Mouse (Mus musculus) kidney, postnatal 0 days (tissue): ENCODE data around the gene Shcbp1. TPM values are rescaled to one million over a fixed set of nuclear protein-coding genes. Genes with fewer than 3 reads are reported as not detected.
"Not testable (repeated sequence)": the region's sequence is repeated elsewhere in the genome, so short reads cannot be mapped to it uniquely, and the experiment has no call there.

ENCODE experiments used
- ATAC-seq: fragments of 200-750 bp; cut with Nextera tagmentation; replicated peaks from 2 replicates; pipeline ENCODE4 v1.8.0; 2017; ENCODE audit warnings: low read depth, moderate number of reproducible peaks, moderate TSS enrichment, moderate library complexity; ENCODE audit not compliant: low FRiP score
- DNase-seq: peaks from one replicate; pipeline ENCODE4 v3.0.0-alpha.2; 2016; ENCODE audit warnings: low spot score
- H3K27ac ChIP-seq: fragments of 300-500 bp; sonication (generic); 2 replicates; pipeline ENCODE4 v1.5.1; 2014; ENCODE audit warnings: mild to moderate bottlenecking
- H3K27me3 ChIP-seq: fragments of 300-500 bp; sonication (generic); 2 replicates; pipeline ENCODE4 v1.6.1; 2014; ENCODE audit warnings: low read length, mixed read lengths; ENCODE audit not compliant: insufficient read depth
- H3K36me3 ChIP-seq: fragments of 300-500 bp; sonication (generic); 2 replicates; pipeline ENCODE4 v1.6.1; 2014; ENCODE audit warnings: low read length, mixed read lengths; ENCODE audit not compliant: insufficient read depth
- H3K4me1 ChIP-seq: fragments of 300-500 bp; sonication (generic); replicated peaks from 2 replicates; pipeline ENCODE4 v1.6.1; 2014; ENCODE audit warnings: antibody characterized with exemption, low read length, mixed read lengths; ENCODE audit not compliant: insufficient read depth
- H3K4me2 ChIP-seq: fragments of 300-500 bp; sonication (generic); 2 replicates; pipeline ENCODE4 v1.6.1; 2014; ENCODE audit warnings: mild to moderate bottlenecking, low read length, moderate library complexity, mixed read lengths
- H3K4me3 ChIP-seq: fragments of 300-500 bp; sonication (generic); replicated peaks from 2 replicates; pipeline ENCODE4 v1.5.1; 2014; ENCODE audit warnings: low read depth, low read length
- H3K9ac ChIP-seq: fragments of 300-500 bp; sonication (generic); 2 replicates; pipeline ENCODE4 v1.6.1; 2014; ENCODE audit warnings: low read depth, low read length
- H3K9me3 ChIP-seq: fragments of 300-500 bp; sonication (generic); replicated peaks from 2 replicates; pipeline ENCODE4 v1.6.1; 2016; ENCODE audit warnings: low read length, inconsistent platforms, mixed read lengths
- CTCF ChIP-seq: IDR thresholded peaks from 2 replicates; pipeline ENCODE4 v1.5.1; 2016; ENCODE audit warnings: antibody characterized with exemption, low read depth, mild to moderate bottlenecking, moderate library complexity
- WGBS: fragments of 180-500 bp; shearing (Covaris S2); extraction: QIAGEN DNeasy Blood & Tissue Kit; methylation state at CpG from one replicate; pipeline ENCODE4 v1.1.7; 2014; 5-methylcytosine and 5-hydroxymethylcytosine counted together
- polyA plus RNA-seq: library from polyadenylated mRNA; unstranded; fragments of >200 nt; fragmentation: Nextera tagmentation; extraction: Ambion mirVana; gene quantifications from 2 replicates; pipeline ENCODE4 v1.2.1, GENCODE M21; 2015

Shcbp1 gene
- polyA plus RNA-seq, 1 experiment from 2014 or later = 33.4 TPM

DNA sequence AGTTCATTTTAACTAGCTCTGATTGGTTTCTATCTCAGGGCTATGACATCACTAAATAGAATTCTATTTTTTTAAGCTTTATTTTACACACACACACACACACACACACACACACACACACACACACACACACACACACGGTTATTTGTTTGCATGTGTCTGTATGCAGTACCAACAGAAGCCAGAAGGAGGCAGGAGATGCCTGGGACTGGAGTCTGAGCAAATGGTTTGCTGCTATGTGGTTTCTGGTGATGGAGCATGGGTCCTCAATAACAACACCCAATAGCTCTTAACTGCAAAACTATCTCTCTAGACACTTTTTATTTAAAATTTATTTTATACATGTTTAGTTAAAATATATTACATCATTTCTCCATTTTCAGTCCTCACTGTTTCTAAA is 48.4 kb downstream of the Shcbp1 start:
- TF ChIP-seq CTCF = peak; percentile 44; the same call in 1 of the 2 replicates
- WGBS = 80% methylated on average over 1 of the region's 1 CpGs

DNA sequence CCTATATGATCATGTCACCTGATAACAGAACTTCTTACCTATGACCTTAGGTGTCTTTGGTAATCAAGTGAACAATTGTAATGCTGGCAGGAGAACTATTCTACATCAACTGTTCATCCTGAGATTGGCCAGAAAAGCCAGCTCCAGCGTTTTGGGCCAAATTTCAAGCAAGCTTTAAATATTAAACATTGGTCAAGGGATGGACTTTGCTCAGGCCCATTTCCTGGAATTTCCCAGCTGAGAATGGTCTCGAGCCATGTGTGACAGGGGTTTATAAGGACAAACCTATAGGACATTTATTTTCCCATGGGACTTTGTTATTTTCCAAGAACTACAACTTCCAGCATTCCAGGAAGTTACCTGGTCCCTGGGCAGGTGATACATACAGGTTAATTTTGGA is 63.8 kb downstream of the Shcbp1 start:
- H3K9me3 ChIP-seq = no peaks in the 10 kb centered on the region
- H3K4me1 ChIP-seq = no peaks in the 10 kb centered on the region
- TF ChIP-seq CTCF = no peak
- WGBS = 50% methylated on average over 2 of the region's 2 CpGs
- H3K4me2 ChIP-seq = no peak overlapping the region
- H3K27ac ChIP-seq = no peak overlapping the region
- H3K36me3 ChIP-seq = no peaks in the 10 kb centered on the region
- no peak for DNase-seq
- H3K4me3 ChIP-seq = no peak overlapping the region
- no peaks in the 10 kb centered on the region for H3K27me3 ChIP-seq
- ATAC-seq = no peak
- no peak overlapping the region for H3K9ac ChIP-seq

More for the DNA sequence above, 48.4 kb downstream of the Shcbp1 start:
- H3K9ac ChIP-seq = no peak overlapping the region
- ATAC-seq (no peak), DNase-seq (no peak)
- no peaks in the 10 kb centered on the region for H3K4me1 ChIP-seq
- no peaks in the 10 kb centered on the region for H3K36me3 ChIP-seq
- H3K9me3 ChIP-seq = no peaks in the 10 kb centered on the region
- H3K27me3 ChIP-seq = no peaks in the 10 kb centered on the region
- H3K4me3 ChIP-seq = no peak overlapping the region
- H3K4me2 ChIP-seq = no peak overlapping the region
- H3K27ac ChIP-seq = no peak overlapping the region

- not testable (repeated sequence) for H3K4me1 ChIP-seq, H3K4me2 ChIP-seq, ATAC-seq, DNase-seq, H3K4me3 ChIP-seq, H3K27ac ChIP-seq, H3K27me3 ChIP-seq, H3K9me3 ChIP-seq, H3K9ac ChIP-seq, H3K36me3 ChIP-seq
- 74% methylated on average over 5 of the region's 5 CpGs for WGBS
Measured at GRCm38 (mm10) chr8:4708346-4708745, 71.0 kb downstream of the Shcbp1 start.

- not testable (repeated sequence) for H3K4me2 ChIP-seq, ATAC-seq, DNase-seq, H3K4me3 ChIP-seq, H3K4me1 ChIP-seq, H3K27ac ChIP-seq, H3K36me3 ChIP-seq, H3K9ac ChIP-seq, H3K9me3 ChIP-seq, H3K27me3 ChIP-seq
- 80% methylated on average over 7 of the region's 7 CpGs for WGBS
Measured at GRCm38 (mm10) chr8:4707916-4708315, 71.5 kb downstream of the Shcbp1 start.

DNA sequence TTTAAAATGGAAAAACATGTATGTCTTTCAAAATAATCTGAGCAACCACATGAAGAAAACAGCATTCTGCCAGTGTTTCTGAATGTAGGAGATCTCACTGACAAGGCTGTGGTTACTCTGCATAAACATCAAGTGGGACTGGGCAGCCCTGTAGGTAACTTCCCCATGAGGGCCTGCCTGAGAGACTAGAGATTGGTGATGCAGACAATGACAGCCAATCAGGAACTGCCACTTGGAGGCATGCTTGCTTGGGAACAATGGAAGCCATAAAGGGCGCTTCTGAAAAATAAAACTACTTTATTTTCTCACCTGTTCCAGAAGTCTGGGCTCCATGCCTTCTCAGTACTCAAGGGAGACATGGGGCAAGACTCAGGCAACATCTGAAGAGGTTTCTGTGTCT is 87.7 kb downstream of the Shcbp1 start:
- Histone ChIP-seq H3K27ac (no peak overlapping the region), H3K4me2 (no peak overlapping the region), H3K9ac (no peak overlapping the region), H3K4me1 (no peaks in the 10 kb centered on the region), H3K9me3 (no peaks in the 10 kb centered on the region), H3K27me3 (no peaks in the 10 kb centered on the region), H3K4me3 (no peak overlapping the region), H3K36me3 (no peaks in the 10 kb centered on the region)
- ATAC-seq (no peak), DNase-seq (no peak)
- WGBS = 58% methylated on average over 1 of the region's 1 CpGs
- TF ChIP-seq CTCF = no peak

Other genes with a start within 250 kb of the Shcbp1 start
- gene Zfp958, start 166.4 kb downstream of the Shcbp1 start, polyA plus RNA-seq = 13.8 and 16.4 TPM in 2 replicates